Mouse (Mus musculus) embryonic facial prominence, embryonic 10.5 days (tissue): ENCODE measurements at regions not wholly inside any gene's neighbourhood (a gene's known extent, or its start where the extent isn't known, plus 50 kb on each side); places are given as distances from the start of the nearest gene placed in this dataset.

Experiments used
- DNase-seq: peaks from one replicate; pipeline ENCODE4 v3.0.0-alpha.2; 2017; ENCODE audit warnings: low spot score
- H3K27ac ChIP-seq: fragments of 300-500 bp; sonication (generic); replicated peaks from 2 replicates; pipeline ENCODE4 v1.5.1; 2016; ENCODE audit warnings: mild to moderate bottlenecking
- H3K27me3 ChIP-seq: fragments of 300-500 bp; sonication (generic); replicated peaks from 2 replicates; pipeline ENCODE4 v1.6.1; 2016; ENCODE audit warnings: low read depth, mild to moderate bottlenecking; ENCODE audit not compliant: poor library complexity, severe bottlenecking
- H3K36me3 ChIP-seq: fragments of 300-500 bp; sonication (generic); replicated peaks from 2 replicates; pipeline ENCODE4 v1.6.1; 2016; ENCODE audit warnings: mild to moderate bottlenecking, moderate library complexity
- H3K4me1 ChIP-seq: fragments of 300-500 bp; sonication (generic); 2 replicates; pipeline ENCODE4 v1.6.1; 2016
- H3K4me3 ChIP-seq: fragments of 300-500 bp; sonication (generic); 2 replicates; pipeline ENCODE4 v1.5.1; 2016; ENCODE audit warnings: mild to moderate bottlenecking, moderate library complexity
- H3K9me3 ChIP-seq: fragments of 300-500 bp; sonication (generic); 2 replicates; pipeline ENCODE4 v1.6.1; 2016; ENCODE audit warnings: mild to moderate bottlenecking
- WGBS: fragments of 180-500 bp; shearing (Covaris S2); methylation state at CpG from one replicate; pipeline ENCODE4 v1.1.7; 2016; 5-methylcytosine and 5-hydroxymethylcytosine counted together

GRCm38 (mm10) chr11:7932638-7933037, 718.9 kb upstream of the Igfbp3 start:
- H3K27ac ChIP-seq, result no peak overlapping the region
- 93% methylated on average over 5 of the region's 5 CpGs for WGBS
- no peaks in the 10 kb centered on the region for H3K4me1 ChIP-seq
- H3K4me3 ChIP-seq, result no peak overlapping the region
- H3K36me3 ChIP-seq, result no peaks in the 10 kb centered on the region
- H3K9me3 ChIP-seq, result peaks cover 3% of the 10 kb centered on the region
- no peaks in the 10 kb centered on the region for H3K27me3 ChIP-seq
- no peak for DNase-seq

- Histone ChIP-seq H3K27me3 (no peaks in the 10 kb centered on the region), H3K9me3 (peaks cover 6% of the 10 kb centered on the region), H3K27ac (no peak overlapping the region), H3K4me3 (no peak overlapping the region), H3K36me3 (no peaks in the 10 kb centered on the region), H3K4me1 (no peaks in the 10 kb centered on the region)
- 93% methylated on average over 3 of the region's 3 CpGs for WGBS
- DNase-seq, result no peak
These were observed 717.5 kb upstream of the Igfbp3 start for GRCm38 (mm10) chr11:7931064-7931797.

- Histone ChIP-seq H3K4me3 (no peak overlapping the region), H3K9me3 (peaks cover 6% of the 10 kb centered on the region), H3K27ac (no peak overlapping the region), H3K27me3 (no peaks in the 10 kb centered on the region), H3K36me3 (no peaks in the 10 kb centered on the region), H3K4me1 (no peaks in the 10 kb centered on the region)
- DNase-seq, result no peak
These were observed 714.0 kb upstream of the Igfbp3 start for GRCm38 (mm10) chr11:7927676-7928075.

- no peak for DNase-seq
- 83% methylated on average over 3 of the region's 3 CpGs for WGBS
- H3K27me3 ChIP-seq, result no peaks in the 10 kb centered on the region
- no peaks in the 10 kb centered on the region for H3K4me1 ChIP-seq
- H3K9me3 ChIP-seq, result no peaks in the 10 kb centered on the region
- H3K4me3 ChIP-seq, result no peak overlapping the region
- H3K36me3 ChIP-seq, result no peaks in the 10 kb centered on the region
- no peak overlapping the region for H3K27ac ChIP-seq
These were observed 698.3 kb upstream of the Igfbp3 start for GRCm38 (mm10) chr11:7912036-7912435.

- Histone ChIP-seq H3K27me3 (no peaks in the 10 kb centered on the region), H3K27ac (no peak overlapping the region), H3K4me1 (peaks cover 11% of the 10 kb centered on the region; the same call in 1 of the 2 replicates), H3K9me3 (no peaks in the 10 kb centered on the region), H3K36me3 (no peaks in the 10 kb centered on the region), H3K4me3 (no peak overlapping the region)
- DNase-seq, result no peak
These were observed 686.5 kb upstream of the Igfbp3 start for GRCm38 (mm10) chr11:7900266-7900665.

- peaks cover 11% of the 10 kb centered on the region; the same call in 1 of the 2 replicates for H3K4me1 ChIP-seq
These were observed 684.5 kb upstream of the Igfbp3 start for GRCm38 (mm10) chr11:7898204-7898603.

GRCm38 (mm10) chr11:7880506-7880905, 666.8 kb upstream of the Igfbp3 start:
- DNase-seq, result no peak
- WGBS, result 57% methylated on average over 2 of the region's 2 CpGs
- Histone ChIP-seq H3K27ac (no peak overlapping the region), H3K27me3 (no peaks in the 10 kb centered on the region), H3K9me3 (no peaks in the 10 kb centered on the region), H3K36me3 (no peaks in the 10 kb centered on the region), H3K4me1 (no peaks in the 10 kb centered on the region), H3K4me3 (no peak overlapping the region)

More at GRCm38 (mm10) chr11:7898204-7898603, 684.5 kb upstream of the Igfbp3 start:
- no peaks in the 10 kb centered on the region for H3K27me3 ChIP-seq
- H3K36me3 ChIP-seq, result no peaks in the 10 kb centered on the region
- 72% methylated on average over 5 of the region's 5 CpGs for WGBS
- DNase-seq, result no peak
- no peak overlapping the region for H3K4me3 ChIP-seq
- H3K9me3 ChIP-seq, result no peaks in the 10 kb centered on the region
- H3K27ac ChIP-seq, result no peak overlapping the region

GRCm38 (mm10) chr11:7864116-7864515, 650.4 kb upstream of the Igfbp3 start:
- peaks cover 8% of the 10 kb centered on the region; the same call in 1 of the 2 replicates for H3K4me1 ChIP-seq
- H3K9me3 ChIP-seq, result no peaks in the 10 kb centered on the region
- H3K36me3 ChIP-seq, result no peaks in the 10 kb centered on the region
- no peak for DNase-seq
- H3K4me3 ChIP-seq, result no peak overlapping the region
- no peak overlapping the region for H3K27ac ChIP-seq
- H3K27me3 ChIP-seq, result no peaks in the 10 kb centered on the region
- 62% methylated on average over 3 of the region's 3 CpGs for WGBS

GRCm38 (mm10) chr11:7863711-7864110, 650.0 kb upstream of the Igfbp3 start:
- WGBS, result 76% methylated on average over 5 of the region's 5 CpGs
- H3K27ac ChIP-seq, result no peak overlapping the region
- H3K9me3 ChIP-seq, result no peaks in the 10 kb centered on the region
- H3K4me1 ChIP-seq, result peaks cover 8% of the 10 kb centered on the region; the same call in 1 of the 2 replicates
- no peak for DNase-seq
- H3K4me3 ChIP-seq, result no peak overlapping the region
- no peaks in the 10 kb centered on the region for H3K36me3 ChIP-seq
- no peaks in the 10 kb centered on the region for H3K27me3 ChIP-seq

GRCm38 (mm10) chr11:7862547-7862946, 648.8 kb upstream of the Igfbp3 start:
- no peaks in the 10 kb centered on the region for H3K9me3 ChIP-seq
- no peak overlapping the region for H3K4me3 ChIP-seq
- DNase-seq, result no peak
- no peaks in the 10 kb centered on the region for H3K36me3 ChIP-seq
- no peaks in the 10 kb centered on the region for H3K27me3 ChIP-seq
- H3K4me1 ChIP-seq, result peaks cover 8% of the 10 kb centered on the region; the same call in 1 of the 2 replicates
- no peak overlapping the region for H3K27ac ChIP-seq

GRCm38 (mm10) chr11:7852612-7853011, 638.9 kb upstream of the Igfbp3 start:
- Histone ChIP-seq H3K27ac (no peak overlapping the region), H3K9me3 (peaks cover 21% of the 10 kb centered on the region), H3K36me3 (no peaks in the 10 kb centered on the region), H3K27me3 (no peaks in the 10 kb centered on the region), H3K4me1 (no peaks in the 10 kb centered on the region), H3K4me3 (no peak overlapping the region)
- DNase-seq, result no peak
- 81% methylated on average over 2 of the region's 2 CpGs for WGBS

- 48% methylated on average over 8 of the region's 8 CpGs for WGBS
- no peaks in the 10 kb centered on the region for H3K27me3 ChIP-seq
These were observed 624.9 kb upstream of the Igfbp3 start for GRCm38 (mm10) chr11:7838311-7839237.

GRCm38 (mm10) chr11:7837486-7837885, 623.8 kb upstream of the Igfbp3 start:
- Histone ChIP-seq H3K27ac (no peak overlapping the region), H3K36me3 (no peaks in the 10 kb centered on the region), H3K4me3 (no peak overlapping the region), H3K9me3 (no peaks in the 10 kb centered on the region), H3K27me3 (no peaks in the 10 kb centered on the region), H3K4me1 (peaks cover 11% of the 10 kb centered on the region)
- WGBS, result 79% methylated on average over 5 of the region's 5 CpGs
- DNase-seq, result no peak

More at GRCm38 (mm10) chr11:7838311-7839237, 624.9 kb upstream of the Igfbp3 start:
- no peaks in the 10 kb centered on the region for H3K9me3 ChIP-seq
- DNase-seq, result no peak
- H3K4me3 ChIP-seq, result no peak overlapping the region
- peaks cover 11% of the 10 kb centered on the region for H3K4me1 ChIP-seq
- H3K36me3 ChIP-seq, result no peaks in the 10 kb centered on the region
- H3K27ac ChIP-seq, result no peak overlapping the region
